Mouse (Mus musculus) midbrain, postnatal 0 days (tissue): ENCODE measurements around the gene Opa3. TPM values are rescaled to one million over a fixed set of nuclear protein-coding genes. Genes with fewer than 3 reads are reported as not detected.
A peak's percentile ranks its signal among the peaks of the same experiment; 100 is the strongest.

ENCODE experiments used
- ATAC-seq: fragments of 200-750 bp; cut with Nextera tagmentation; 2 replicates; pipeline ENCODE4 v1.8.0; 2017; ENCODE audit warnings: moderate number of reproducible peaks, mild to moderate bottlenecking, moderate TSS enrichment, moderate library complexity; ENCODE audit not compliant: low FRiP score
- DNase-seq: peaks from one replicate; pipeline ENCODE4 v3.0.0-alpha.2; 2015; ENCODE audit warnings: low spot score
- H3K27ac ChIP-seq: fragments of 300-500 bp; sonication (generic); 2 replicates; pipeline ENCODE4 v1.5.1; 2014; ENCODE audit warnings: low read depth, mild to moderate bottlenecking, low read length, mixed read lengths
- H3K27me3 ChIP-seq: fragments of 300-500 bp; sonication (generic); 2 replicates; pipeline ENCODE4 v1.6.1; 2014; ENCODE audit warnings: low read length, control low read depth, mixed read lengths; ENCODE audit not compliant: insufficient read depth
- H3K36me3 ChIP-seq: fragments of 300-500 bp; sonication (generic); 2 replicates; pipeline ENCODE4 v1.6.1; 2014; ENCODE audit warnings: low read length, control low read depth, mixed read lengths; ENCODE audit not compliant: insufficient read depth
- H3K4me1 ChIP-seq: fragments of 300-500 bp; sonication (generic); 2 replicates; pipeline ENCODE4 v1.6.1; 2014; ENCODE audit warnings: mild to moderate bottlenecking, control low read depth, antibody characterized with exemption, low read length, mixed read lengths; ENCODE audit not compliant: insufficient read depth
- H3K4me2 ChIP-seq: fragments of 300-500 bp; sonication (generic); 2 replicates; pipeline ENCODE4 v1.6.1; 2014; ENCODE audit warnings: low read depth, mild to moderate bottlenecking, low read length, mixed read lengths; ENCODE audit not compliant: poor library complexity, severe bottlenecking
- H3K4me3 ChIP-seq: fragments of 300-500 bp; sonication (generic); 2 replicates; pipeline ENCODE4 v1.5.1; 2014; ENCODE audit warnings: low read depth, mild to moderate bottlenecking, low read length, moderate library complexity
- H3K9ac ChIP-seq: fragments of 300-500 bp; sonication (generic); replicated peaks from 2 replicates; pipeline ENCODE4 v1.6.1; 2014; ENCODE audit warnings: mild to moderate bottlenecking, low read length, moderate library complexity, mixed read lengths; ENCODE audit not compliant: poor library complexity, severe bottlenecking
- H3K9me3 ChIP-seq: fragments of 300-500 bp; sonication (generic); 2 replicates; pipeline ENCODE4 v1.6.1; 2016; ENCODE audit warnings: low read length, control low read depth
- CTCF ChIP-seq: IDR thresholded peaks from 2 replicates; pipeline ENCODE4 v1.5.1; 2016; ENCODE audit warnings: antibody characterized with exemption, mild to moderate bottlenecking
- WGBS: fragments of 180-500 bp; shearing (Covaris S2); extraction: QIAGEN DNeasy Blood & Tissue Kit; methylation state at CpG from one replicate; pipeline ENCODE4 v1.1.7; 2014; 5-methylcytosine and 5-hydroxymethylcytosine counted together
- polyA plus RNA-seq: library from polyadenylated mRNA; unstranded; fragments of >200 nt; fragmentation: Nextera tagmentation; extraction: Ambion mirVana; gene quantifications from 2 replicates; pipeline ENCODE4 v1.2.1, GENCODE M21; 2015
- total RNA-seq: library from RNA; depleted of rRNA; stranded (reverse); fragments of >200 nt; gene quantifications from 2 replicates; pipeline ENCODE4 v1.2.3, GENCODE M21; 2014

Opa3 gene
- total and polyA plus RNA-seq, 2 experiments from 2014 or later, result 33.9 to 34.8 TPM

- peak; percentile 97 for TF ChIP-seq CTCF
- DNase-seq (peak; percentile 86), ATAC-seq (peak; percentile 73)
- Histone ChIP-seq H3K9me3 (no peaks in the 10 kb centered on the region), H3K27me3 (peaks cover 15% of the 10 kb centered on the region), H3K4me1 (peaks cover 7% of the 10 kb centered on the region; the same call in 1 of the 2 replicates), H3K36me3 (no peaks in the 10 kb centered on the region), H3K9ac (peak overlapping the region; percentile 54), H3K4me2 (peak overlapping the region; percentile 60), H3K4me3 (peak overlapping the region; percentile 38), H3K27ac (0 out of 2 replicates have a peak overlapping the region, but pooled peaks have one; percentile 12)
- under 1% methylated on average over 29 of the region's 29 CpGs for WGBS
Observed at GRCm38 (mm10) chr7:19300501-19301421, 72.6 kb downstream of the Opa3 start.

DNA sequence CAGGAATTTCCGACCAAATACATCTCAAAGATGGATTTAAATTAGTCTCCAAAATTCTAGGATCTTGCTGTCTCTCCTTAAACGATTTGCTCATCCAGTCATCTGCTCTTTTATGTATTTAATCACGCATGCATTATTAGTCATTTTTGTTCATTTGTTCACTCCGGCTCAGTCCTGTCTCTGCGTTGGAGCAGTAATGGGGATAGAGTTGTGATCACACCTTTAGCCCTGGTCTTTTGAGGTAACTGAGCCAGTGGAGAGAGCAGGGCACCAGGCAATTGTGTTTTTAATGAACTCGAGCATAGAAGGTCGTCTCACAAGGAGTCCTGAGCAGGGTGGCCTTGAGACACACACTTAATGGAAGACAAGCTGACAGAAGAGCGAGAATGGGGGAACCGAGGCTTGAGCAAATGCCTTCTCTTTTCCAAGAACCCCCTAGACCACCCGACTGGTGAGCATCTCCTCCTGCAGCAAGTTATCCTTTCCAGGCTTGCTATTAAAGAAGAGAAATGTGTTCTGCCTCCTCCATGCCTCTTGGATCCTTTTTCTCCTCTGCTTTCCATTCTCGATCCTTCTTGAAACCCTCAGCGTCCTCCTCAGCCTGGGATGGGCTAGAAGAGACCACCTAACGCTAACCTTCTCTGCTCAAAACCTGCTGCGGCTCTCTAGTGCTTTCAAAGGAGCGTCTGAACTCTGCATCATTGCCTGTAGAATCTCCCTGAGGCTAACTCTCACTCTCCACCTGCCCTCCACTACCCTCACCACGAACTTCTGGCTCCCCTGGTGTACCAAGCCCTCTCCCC, 73.5 kb downstream of the Opa3 start:
- H3K4me1 ChIP-seq, result peaks cover 7% of the 10 kb centered on the region; the same call in 1 of the 2 replicates
- H3K27ac ChIP-seq, result 0 out of 2 replicates have a peak overlapping the region, but pooled peaks have one; percentile 12
- peak overlapping the region; percentile 38 for H3K4me3 ChIP-seq
- peak overlapping the region; percentile 54 for H3K9ac ChIP-seq
- DNase-seq, result no peak
- H3K9me3 ChIP-seq, result no peaks in the 10 kb centered on the region
- TF ChIP-seq CTCF, result no peak
- no peaks in the 10 kb centered on the region for H3K36me3 ChIP-seq
- H3K27me3 ChIP-seq, result peaks cover 24% of the 10 kb centered on the region
- no peak for ATAC-seq
- peak overlapping the region; percentile 60 for H3K4me2 ChIP-seq
- 6% methylated on average over 16 of the region's 16 CpGs for WGBS

DNA sequence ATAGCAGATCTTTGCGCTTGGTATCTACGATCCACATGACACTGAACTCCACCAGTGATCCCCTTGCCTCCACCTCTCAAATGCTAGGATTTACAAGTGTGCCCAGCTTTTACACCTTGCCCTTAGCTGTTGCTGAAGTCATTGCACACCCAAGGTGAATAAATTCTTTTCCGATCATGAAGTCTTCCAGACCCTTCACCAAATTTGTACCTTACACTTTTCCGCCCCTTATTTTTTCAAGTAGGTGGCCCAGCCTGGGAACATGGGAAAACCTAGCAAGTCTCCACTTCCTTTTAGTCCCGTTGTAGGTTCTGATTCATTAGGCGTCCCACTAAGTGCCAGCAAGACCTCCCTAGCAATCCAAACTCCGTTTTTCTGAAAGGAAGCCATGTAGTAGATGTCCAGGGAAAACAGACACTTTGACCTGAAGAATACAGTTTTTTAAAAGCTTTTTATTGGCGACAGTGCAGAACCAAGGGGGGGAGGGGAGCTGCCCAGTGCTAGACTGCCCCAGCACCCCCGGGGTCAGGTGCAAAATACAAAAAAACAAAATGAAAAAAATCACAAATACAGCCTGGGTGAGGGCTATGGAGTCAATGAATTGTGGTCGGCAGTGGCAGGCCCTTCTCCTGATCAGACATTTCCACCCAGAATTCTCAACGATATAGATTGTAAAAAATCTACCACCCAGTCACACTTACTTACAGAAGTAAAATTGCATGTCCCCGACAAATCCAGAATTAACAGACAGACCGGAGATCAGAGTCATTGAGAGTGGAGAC, 74.3 kb downstream of the Opa3 start:
- DNase-seq (no peak), ATAC-seq (no peak)
- 50% methylated on average over 13 of the region's 13 CpGs for WGBS
- Histone ChIP-seq H3K4me2 (peak overlapping the region; percentile 60), H3K9ac (peak overlapping the region; percentile 54; the same call in 1 of the 2 replicates), H3K9me3 (no peaks in the 10 kb centered on the region), H3K27ac (no peak overlapping the region), H3K27me3 (peaks cover 29% of the 10 kb centered on the region), H3K36me3 (no peaks in the 10 kb centered on the region), H3K4me3 (peak overlapping the region; percentile 38), H3K4me1 (peaks cover 7% of the 10 kb centered on the region; the same call in 1 of the 2 replicates)
- no peak for TF ChIP-seq CTCF

DNA sequence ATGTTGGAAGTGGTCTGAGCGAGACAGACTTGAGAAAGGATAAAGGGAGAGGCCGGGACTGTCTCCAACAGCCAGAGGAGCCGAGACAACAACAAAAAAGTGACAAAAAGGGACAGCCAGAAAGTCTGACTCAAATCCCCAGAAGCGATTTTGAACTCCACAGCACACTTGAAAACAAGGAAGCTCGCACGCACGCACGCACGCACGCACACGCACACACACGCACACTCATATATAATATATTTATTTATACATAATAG, 74.8 kb downstream of the Opa3 start:
- H3K9ac ChIP-seq, result no peak overlapping the region
- DNase-seq (no peak), ATAC-seq (no peak)
- no peak overlapping the region for H3K4me2 ChIP-seq
- H3K27me3 ChIP-seq, result peaks cover 29% of the 10 kb centered on the region
- no peaks in the 10 kb centered on the region for H3K36me3 ChIP-seq
- no peaks in the 10 kb centered on the region for H3K9me3 ChIP-seq
- no peak overlapping the region for H3K4me3 ChIP-seq
- H3K4me1 ChIP-seq, result peaks cover 7% of the 10 kb centered on the region; the same call in 1 of the 2 replicates
- TF ChIP-seq CTCF, result no peak
- 75% methylated on average over 12 of the region's 12 CpGs for WGBS
- H3K27ac ChIP-seq, result no peak overlapping the region

GRCm38 (mm10) chr7:19303770-19304169, 75.6 kb downstream of the Opa3 start:
- under 1% methylated on average over 16 of the region's 16 CpGs for WGBS
- no peaks in the 10 kb centered on the region for H3K9me3 ChIP-seq
- H3K4me2 ChIP-seq, result peak overlapping the region; percentile 20; the same call in 1 of the 2 replicates
- no peak overlapping the region for H3K4me3 ChIP-seq
- peak; percentile 75 for TF ChIP-seq CTCF
- no peak overlapping the region for H3K27ac ChIP-seq
- ATAC-seq (no peak), DNase-seq (peak; percentile 56)
- no peaks in the 10 kb centered on the region for H3K36me3 ChIP-seq
- H3K27me3 ChIP-seq, result peaks cover 29% of the 10 kb centered on the region
- H3K9ac ChIP-seq, result no peak overlapping the region
- H3K4me1 ChIP-seq, result peaks cover 7% of the 10 kb centered on the region; the same call in 1 of the 2 replicates
